Mouse (Mus musculus): Measurements from ENCODE around the gene Rcl1. TPM values are rescaled to one million over a fixed set of nuclear protein-coding genes. Genes with fewer than 3 reads are reported as not detected.
A peak's percentile ranks its signal among the peaks of the same experiment; 100 is the strongest.

The Rcl1 gene
- 22.0 and 23.5 TPM in 2 replicates for polyA plus RNA-seq (2015; fragmentation: Nextera tagmentation; extraction: Ambion mirVana)

DNA sequence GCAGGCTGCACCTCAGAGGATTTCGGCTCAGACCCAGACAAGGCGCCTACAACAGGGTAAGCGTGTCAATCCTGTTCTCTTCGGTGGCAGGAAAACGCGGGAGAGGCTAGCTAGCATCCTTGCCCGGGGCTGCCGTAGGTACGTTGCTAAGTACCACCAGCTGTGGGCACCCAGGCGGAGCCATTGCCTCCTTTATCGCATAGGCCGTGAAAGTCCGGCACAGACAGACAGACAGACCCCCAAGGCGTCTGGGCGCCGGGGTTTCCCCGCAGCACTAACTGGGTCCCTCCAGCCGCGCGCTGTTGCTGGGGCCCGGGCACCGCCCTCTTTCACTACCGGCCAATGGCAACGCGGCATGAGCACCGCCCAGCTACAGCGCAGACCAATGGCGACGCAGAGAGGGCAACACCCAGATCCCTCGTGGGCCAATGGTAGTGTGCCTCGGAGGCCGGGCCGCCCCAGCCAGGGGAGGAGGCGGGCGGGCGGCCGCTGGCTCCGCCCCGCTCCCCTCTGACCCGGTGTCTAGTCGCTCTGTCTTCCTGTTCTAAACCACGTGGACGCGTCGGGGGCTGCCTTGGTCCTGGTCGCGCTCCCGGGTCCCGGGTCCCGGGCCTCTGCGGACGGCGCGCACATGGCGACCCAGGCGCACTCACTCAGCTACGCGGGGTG is at the start of gene Rcl1:
TSS of gene Rcl1 (plus strand) at position 502 of the 669 bp plus-strand sequence.
- Histone ChIP-seq H3K27me3 (replicated peaks) (no peaks in the 10 kb centered on the region; the same call in 1 of the 2 replicates), H3K4me3 (peak within 1 kb of the TSS; percentile 81), H3K9ac (peak within 1 kb of the TSS; percentile 87), H3K27ac (replicated peaks) (peak within 1 kb of the TSS; percentile 67), H3K4me1 (peaks cover 17% of the 10 kb centered on the region), H3K4me2 (peak within 1 kb of the TSS; percentile 88), H3K36me3 (no peaks in the 10 kb centered on the region), H3K9me3 (no peaks in the 10 kb centered on the region)
- ATAC-seq (ENCODE audit: extremely low read depth, insufficient number of reproducible peaks, low FRiP score, low TSS enrichment) = peak; percentile 100
- under 1% methylated on average over 53 of the region's 58 CpGs for WGBS

DNA sequence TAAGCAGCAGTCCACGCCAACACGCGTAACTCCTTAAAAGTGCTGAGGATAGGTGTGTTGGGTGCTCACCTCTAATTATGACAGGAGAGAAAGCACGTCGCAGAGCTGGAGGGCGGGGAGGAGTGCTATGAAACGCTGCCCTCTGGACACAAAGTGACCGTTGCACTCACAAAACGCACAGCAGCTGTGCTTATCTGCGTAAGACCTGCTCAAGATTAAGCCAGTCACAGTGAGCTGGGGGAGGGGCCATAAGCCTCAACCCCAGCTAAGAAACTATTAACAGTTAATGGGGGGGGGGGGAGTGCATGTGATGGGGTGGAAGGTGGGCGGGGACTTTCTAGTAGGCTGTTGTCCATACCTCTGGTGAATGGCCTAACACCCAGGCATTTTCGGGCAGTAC is 48.4 kb upstream of the Rcl1 start:
- whole genome bisulfite sequencing = 74% methylated on average over 12 of the region's 12 CpGs

DNA sequence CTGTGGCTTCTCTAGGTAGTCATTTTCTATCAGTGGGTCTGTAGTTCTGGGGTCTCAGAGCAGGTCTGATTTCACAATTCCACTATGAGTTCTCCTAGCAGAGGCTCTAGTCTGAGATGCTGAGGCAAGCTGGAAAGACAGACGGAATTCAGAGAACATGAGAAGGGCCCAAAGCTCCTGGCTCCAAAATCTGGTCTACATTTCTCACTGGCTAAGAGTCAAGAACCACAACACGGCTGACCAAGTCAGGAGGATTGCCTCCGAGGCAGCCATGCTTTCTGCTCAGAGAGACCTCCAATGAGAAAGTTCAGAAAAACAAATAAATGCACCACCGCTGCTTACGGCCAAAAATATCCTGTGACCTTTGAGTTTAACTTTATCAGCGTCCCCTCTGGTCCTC is 46.6 kb upstream of the Rcl1 start:
- Histone ChIP-seq H3K9me3 (no peaks in the 10 kb centered on the region), H3K27me3 (replicated peaks) (no peaks in the 10 kb centered on the region), H3K4me2 (no peak overlapping the region), H3K27ac (replicated peaks) (no peak overlapping the region), H3K4me3 (no peak overlapping the region), H3K9ac (no peak overlapping the region), H3K4me1 (no peaks in the 10 kb centered on the region), H3K36me3 (no peaks in the 10 kb centered on the region)
- WGBS = 71% methylated on average over 6 of the region's 6 CpGs
- ATAC-seq (ENCODE audit: extremely low read depth, insufficient number of reproducible peaks, low FRiP score, low TSS enrichment) = no peak

More for the DNA sequence above, 48.4 kb upstream of the Rcl1 start:
- H3K36me3 ChIP-seq = no peaks in the 10 kb centered on the region
- no peak overlapping the region for H3K4me2 ChIP-seq
- H3K9ac ChIP-seq = no peak overlapping the region
- no peak for ATAC-seq (ENCODE audit: extremely low read depth, insufficient number of reproducible peaks, low FRiP score, low TSS enrichment)
- H3K4me3 ChIP-seq = no peak overlapping the region
- H3K27me3 ChIP-seq (replicated peaks) = no peaks in the 10 kb centered on the region
- H3K4me1 ChIP-seq = peaks cover 8% of the 10 kb centered on the region
- no peak overlapping the region for H3K27ac ChIP-seq (replicated peaks)
- no peaks in the 10 kb centered on the region for H3K9me3 ChIP-seq

DNA sequence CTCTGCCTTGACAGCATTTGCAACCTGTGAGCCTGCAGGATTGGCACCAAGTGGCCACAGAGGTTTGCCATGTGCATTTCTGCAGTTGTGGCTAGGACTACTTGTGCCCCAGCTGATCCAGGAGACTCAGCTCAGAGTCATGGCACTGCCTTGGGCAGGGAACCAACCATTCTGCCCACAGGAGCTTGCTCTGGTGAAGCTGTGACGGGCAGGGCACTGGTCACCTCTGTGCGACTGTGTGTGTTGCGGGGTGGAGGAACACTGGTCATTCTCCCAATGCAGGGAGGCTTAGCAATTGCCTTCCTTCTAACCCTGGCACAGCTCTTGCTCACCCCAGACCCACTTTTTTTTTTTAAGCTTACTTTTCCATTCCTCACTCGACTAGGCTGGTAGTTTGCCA is 45.7 kb upstream of the Rcl1 start:
- Histone ChIP-seq H3K9ac (no peak overlapping the region), H3K4me3 (no peak overlapping the region), H3K36me3 (no peaks in the 10 kb centered on the region), H3K4me2 (no peak overlapping the region), H3K9me3 (no peaks in the 10 kb centered on the region), H3K4me1 (no peaks in the 10 kb centered on the region), H3K27ac (replicated peaks) (no peak overlapping the region), H3K27me3 (replicated peaks) (no peaks in the 10 kb centered on the region)
- no peak for ATAC-seq (ENCODE audit: extremely low read depth, insufficient number of reproducible peaks, low FRiP score, low TSS enrichment)
- 82% methylated on average over 4 of the region's 4 CpGs for WGBS

DNA sequence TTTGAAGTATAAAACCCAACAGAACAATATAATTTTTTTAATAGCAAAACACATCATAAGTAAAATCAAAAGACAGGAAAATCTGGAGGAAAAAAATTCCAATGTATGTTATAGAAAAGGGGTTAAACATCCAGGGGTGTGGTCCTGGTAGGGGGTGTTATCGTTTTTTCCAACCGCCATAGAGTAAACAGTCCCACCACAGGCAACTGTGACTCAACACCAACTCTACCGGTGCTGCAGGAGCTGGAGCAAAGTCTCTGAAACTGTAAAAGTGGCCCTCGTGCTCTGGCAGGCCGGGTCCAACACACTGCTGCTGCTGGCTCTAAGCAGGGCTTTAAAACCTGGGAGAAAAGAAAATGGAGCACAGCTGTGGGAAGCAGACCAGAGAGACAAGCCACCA is 42.4 kb upstream of the Rcl1 start:
- H3K4me2 ChIP-seq = no peak overlapping the region
- 88% methylated on average over 5 of the region's 5 CpGs for WGBS
- H3K9me3 ChIP-seq = no peaks in the 10 kb centered on the region
- no peak overlapping the region for H3K4me3 ChIP-seq
- H3K36me3 ChIP-seq = no peaks in the 10 kb centered on the region
- no peak for ATAC-seq (ENCODE audit: extremely low read depth, insufficient number of reproducible peaks, low FRiP score, low TSS enrichment)
- H3K4me1 ChIP-seq = peaks cover 3% of the 10 kb centered on the region; the same call in 1 of the 2 replicates
- H3K27ac ChIP-seq (replicated peaks) = no peak overlapping the region
- no peak overlapping the region for H3K9ac ChIP-seq
- no peaks in the 10 kb centered on the region for H3K27me3 ChIP-seq (replicated peaks)

DNA sequence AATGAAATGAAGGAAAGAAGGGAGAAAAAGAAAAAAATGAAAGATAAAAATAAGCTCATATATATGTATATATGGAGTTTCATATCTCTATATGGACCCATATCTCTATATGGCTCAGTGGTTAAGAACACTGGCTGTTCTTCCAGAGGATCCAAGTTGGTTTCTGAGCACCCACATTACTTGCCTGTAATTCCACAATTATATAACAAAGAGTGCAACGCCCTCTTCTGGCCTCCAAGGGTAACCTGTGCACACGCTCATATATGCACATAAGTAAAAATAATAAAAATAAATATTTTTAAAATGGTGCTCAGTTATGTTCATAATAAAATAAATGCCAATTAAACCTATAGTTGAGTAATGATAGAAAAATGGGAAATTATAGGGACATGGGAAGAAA is 41.5 kb upstream of the Rcl1 start:
- Histone ChIP-seq H3K4me1 (peaks cover 8% of the 10 kb centered on the region), H3K36me3 (no peaks in the 10 kb centered on the region), H3K4me3 (no peak overlapping the region), H3K4me2 (no peak overlapping the region), H3K9me3 (no peaks in the 10 kb centered on the region), H3K27ac (replicated peaks) (no peak overlapping the region), H3K9ac (no peak overlapping the region), H3K27me3 (replicated peaks) (no peaks in the 10 kb centered on the region)
- WGBS = 74% methylated on average over 2 of the region's 2 CpGs
- no peak for ATAC-seq (ENCODE audit: extremely low read depth, insufficient number of reproducible peaks, low FRiP score, low TSS enrichment)

DNA sequence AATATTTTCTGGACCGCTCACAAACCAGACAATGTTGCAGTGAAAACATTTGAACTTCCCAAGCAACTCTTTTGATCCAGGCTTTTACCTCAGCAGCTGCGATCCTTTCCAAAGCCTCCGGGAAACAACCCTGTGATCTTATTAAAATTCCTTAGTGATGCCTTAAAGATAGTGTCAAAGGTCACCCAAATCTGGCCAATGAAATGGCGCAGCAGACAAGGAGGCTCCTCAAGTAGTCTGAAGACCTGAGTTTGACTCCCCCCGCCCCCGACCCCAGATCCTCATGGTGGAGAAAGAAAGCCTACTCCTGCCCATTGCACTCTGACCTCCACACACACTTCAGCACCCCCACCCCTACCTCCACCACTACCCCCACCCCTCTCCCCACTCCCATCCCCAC is 40.9 kb upstream of the Rcl1 start:
- Histone ChIP-seq H3K4me3 (no peak overlapping the region), H3K4me1 (peaks cover 8% of the 10 kb centered on the region), H3K9ac (no peak overlapping the region), H3K4me2 (no peak overlapping the region), H3K27me3 (replicated peaks) (no peaks in the 10 kb centered on the region), H3K27ac (replicated peaks) (no peak overlapping the region), H3K36me3 (no peaks in the 10 kb centered on the region), H3K9me3 (no peaks in the 10 kb centered on the region)
- ATAC-seq (ENCODE audit: extremely low read depth, insufficient number of reproducible peaks, low FRiP score, low TSS enrichment) = no peak
- 51% methylated on average over 6 of the region's 6 CpGs for WGBS

DNA sequence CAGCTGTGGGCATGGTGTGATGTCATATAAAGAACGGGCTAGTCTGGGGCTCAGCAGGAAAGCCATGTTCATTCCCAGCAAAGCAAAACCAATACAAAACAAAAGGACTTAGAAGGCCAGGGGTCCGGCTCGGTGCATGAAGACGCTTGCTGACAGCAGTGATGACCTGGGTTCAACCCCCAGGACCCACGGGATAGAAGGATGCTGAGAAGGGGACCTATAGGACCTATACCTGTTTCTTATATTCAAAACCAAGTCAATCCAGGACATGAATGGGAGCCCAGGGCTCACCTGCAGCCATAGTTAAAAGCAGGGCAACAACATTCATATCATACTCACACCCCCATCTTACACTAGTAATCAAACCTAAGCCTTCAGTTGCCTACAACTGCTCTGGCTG is 38.2 kb upstream of the Rcl1 start:
- Histone ChIP-seq H3K9me3 (no peaks in the 10 kb centered on the region), H3K36me3 (no peaks in the 10 kb centered on the region), H3K9ac (no peak overlapping the region), H3K27me3 (replicated peaks) (no peaks in the 10 kb centered on the region), H3K27ac (replicated peaks) (no peak overlapping the region), H3K4me2 (no peak overlapping the region), H3K4me1 (peaks cover 22% of the 10 kb centered on the region), H3K4me3 (no peak overlapping the region)
- ATAC-seq (ENCODE audit: extremely low read depth, insufficient number of reproducible peaks, low FRiP score, low TSS enrichment) = no peak
- WGBS = 74% methylated on average over 5 of the region's 5 CpGs

DNA sequence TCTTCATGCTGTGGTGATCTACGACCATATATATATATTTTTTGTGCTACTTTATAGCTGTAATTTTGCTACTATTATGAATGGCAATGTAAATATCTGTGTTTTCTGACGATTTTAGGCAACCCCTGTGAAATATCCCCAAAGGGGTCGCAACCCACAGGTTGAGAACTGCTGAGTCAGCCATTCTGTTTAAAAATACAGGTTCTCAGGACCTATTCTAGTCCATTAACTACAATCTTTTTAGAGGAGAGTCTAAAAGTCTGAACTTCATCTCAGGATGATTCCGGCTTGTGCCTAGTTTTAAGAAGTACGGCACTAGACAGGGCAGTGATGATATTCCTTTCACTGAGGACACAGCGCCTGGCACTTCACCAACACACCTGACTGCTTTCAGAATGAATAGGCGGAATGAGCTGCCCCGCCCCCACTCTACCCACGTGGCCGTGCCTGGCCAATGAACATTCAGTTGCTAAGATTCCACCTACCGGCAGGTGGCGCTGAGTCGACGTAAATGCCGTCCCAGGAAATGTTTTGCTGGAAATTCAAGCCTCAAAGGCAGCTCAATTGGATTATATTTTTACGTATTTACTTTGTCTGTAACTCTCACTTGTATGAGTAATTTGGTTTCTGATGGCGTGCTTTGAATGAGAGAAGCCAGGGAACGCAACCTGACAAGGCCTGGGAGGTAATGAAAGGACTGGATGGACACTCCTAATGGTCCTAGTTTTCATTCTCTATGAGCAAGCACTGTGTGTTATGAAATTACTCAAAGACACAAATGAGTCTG is 37.4 kb upstream of the Rcl1 start:
- H3K27me3 ChIP-seq (replicated peaks) = no peaks in the 10 kb centered on the region
- 14% methylated on average over 18 of the region's 18 CpGs for WGBS
- no peaks in the 10 kb centered on the region for H3K9me3 ChIP-seq
- H3K27ac ChIP-seq (replicated peaks) = peak overlapping the region; percentile 62
- H3K4me1 ChIP-seq = peaks cover 25% of the 10 kb centered on the region
- peak overlapping the region; percentile 36 for H3K4me3 ChIP-seq
- ATAC-seq (ENCODE audit: extremely low read depth, insufficient number of reproducible peaks, low FRiP score, low TSS enrichment) = peak; percentile 78; the same call in 1 of the 2 replicates
- H3K36me3 ChIP-seq = no peaks in the 10 kb centered on the region
- H3K9ac ChIP-seq = peak overlapping the region; percentile 67
- H3K4me2 ChIP-seq = peak overlapping the region; percentile 63

DNA sequence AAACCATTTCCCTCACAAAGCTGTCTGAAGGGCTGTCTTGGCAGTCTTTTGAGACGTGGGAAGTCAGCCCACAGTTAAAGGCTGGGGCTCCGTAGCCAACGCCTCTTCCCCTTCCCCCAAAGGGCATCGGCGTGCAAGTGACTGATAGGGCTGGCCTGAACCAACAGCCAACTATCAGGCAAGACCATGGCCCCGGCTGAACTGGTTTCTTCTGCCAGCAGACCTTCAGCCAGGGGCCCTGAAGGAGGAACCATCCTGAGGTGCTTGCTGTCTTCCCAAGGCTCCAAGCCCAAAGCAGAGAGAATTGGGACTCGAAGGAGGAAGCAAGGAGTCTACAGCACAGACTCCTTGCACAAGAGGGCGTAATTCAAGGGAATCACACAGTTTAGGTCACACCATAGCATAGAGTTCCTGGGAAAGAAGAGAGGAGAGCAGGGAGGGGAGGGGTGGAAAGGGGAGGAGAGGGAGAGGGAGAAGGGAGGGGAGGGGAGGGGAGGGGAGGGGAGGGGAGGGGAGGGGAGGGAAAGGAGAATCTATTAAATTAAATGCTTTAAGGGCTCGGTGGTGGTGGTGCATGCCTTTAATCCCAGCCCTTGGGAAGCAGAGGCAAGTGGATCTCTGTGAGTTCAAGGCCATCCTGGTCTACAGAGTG is 36.6 kb upstream of the Rcl1 start:
- Histone ChIP-seq H3K4me1 (peaks cover 30% of the 10 kb centered on the region), H3K36me3 (no peaks in the 10 kb centered on the region), H3K27me3 (replicated peaks) (no peaks in the 10 kb centered on the region), H3K27ac (replicated peaks) (peak overlapping the region; percentile 62), H3K4me3 (peak overlapping the region; percentile 23), H3K9ac (peak overlapping the region; percentile 67), H3K4me2 (peak overlapping the region; percentile 63), H3K9me3 (no peaks in the 10 kb centered on the region)
- ATAC-seq (ENCODE audit: extremely low read depth, insufficient number of reproducible peaks, low FRiP score, low TSS enrichment) = 0 out of 2 replicates have a peak, but pooled peaks have one; percentile 25
- WGBS = 38% methylated on average over 9 of the region's 9 CpGs

DNA sequence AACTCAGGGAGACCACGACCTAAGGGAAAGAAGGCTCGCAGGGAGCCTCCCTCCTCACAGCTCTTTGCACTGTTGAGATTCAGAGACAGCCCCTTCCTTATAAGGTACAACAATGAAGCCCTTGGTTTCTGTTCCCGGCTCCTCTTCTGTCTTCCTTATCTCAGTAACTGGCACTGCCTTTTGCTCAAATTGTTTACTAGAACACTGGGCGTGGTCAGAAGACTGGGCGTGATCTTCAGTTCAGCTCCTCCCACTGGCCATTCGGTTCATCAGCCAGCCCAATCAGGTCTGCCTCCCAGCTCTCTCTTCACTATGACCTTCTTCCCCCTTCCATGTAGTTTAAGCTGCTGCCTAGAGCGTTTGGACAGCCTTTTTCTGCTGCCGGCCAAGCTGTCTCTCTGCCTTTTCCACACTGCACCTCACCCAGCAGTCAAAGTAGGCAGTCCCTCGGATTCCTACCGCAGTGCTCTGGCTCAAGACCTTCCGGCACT is 34.1 kb upstream of the Rcl1 start:
- H3K27ac ChIP-seq (replicated peaks) = peak overlapping the region; percentile 89
- H3K9me3 ChIP-seq = no peaks in the 10 kb centered on the region
- H3K4me1 ChIP-seq = peaks cover 30% of the 10 kb centered on the region
- peak overlapping the region; percentile 52 for H3K4me3 ChIP-seq
- peak overlapping the region; percentile 79 for H3K9ac ChIP-seq
- 5% methylated on average over 11 of the region's 11 CpGs for WGBS
- ATAC-seq (ENCODE audit: extremely low read depth, insufficient number of reproducible peaks, low FRiP score, low TSS enrichment) = peak; percentile 81
- no peaks in the 10 kb centered on the region for H3K27me3 ChIP-seq (replicated peaks)
- H3K36me3 ChIP-seq = no peaks in the 10 kb centered on the region
- peak overlapping the region; percentile 67 for H3K4me2 ChIP-seq
